Mouse (Mus musculus): ENCODE measurements around the gene Gnpnat1.

Gnpnat1 gene

GRCm38 (mm10) chr14:45389194-45389593 is 15.5 kb downstream of the Gnpnat1 start:
- DNase-seq = no peak

GRCm38 (mm10) chr14:45388345-45389181 is 16.1 kb downstream of the Gnpnat1 start:
- peak; percentile 98 to 99 for DNase-seq

GRCm38 (mm10) chr14:45387480-45387879 is 17.2 kb downstream of the Gnpnat1 start:
- DNase-seq = no peak

- DNase-seq = no peak
Measured at GRCm38 (mm10) chr14:45385596-45385995, 19.1 kb downstream of the Gnpnat1 start.

GRCm38 (mm10) chr14:45382912-45383311 is 21.8 kb downstream of the Gnpnat1 start:
- no peak for DNase-seq

- DNase-seq = no peak
Measured at GRCm38 (mm10) chr14:45380756-45381155, 24.0 kb downstream of the Gnpnat1 start.

GRCm38 (mm10) chr14:45378771-45379170 is 25.9 kb downstream of the Gnpnat1 start:
- no peak for DNase-seq

- DNase-seq = no peak
Measured at GRCm38 (mm10) chr14:45365196-45365587, 39.5 kb downstream of the Gnpnat1 start.

- peak; percentile 87 to 89 for DNase-seq
Measured at GRCm38 (mm10) chr14:45364211-45365195, 40.2 kb downstream of the Gnpnat1 start.

GRCm38 (mm10) chr14:45350931-45351859 is 53.5 kb downstream of the Gnpnat1 start, which contains the start of gene Styx:
Gene Styx, plus strand, starts transcription at chr14:45351093.
- peak; percentile 98 to 99 for DNase-seq

- DNase-seq = peak; percentile 96
Measured at GRCm38 (mm10) chr14:45329589-45330181, 75.0 kb downstream of the Gnpnat1 start, which contains the start of gene Psmc6. Gene Psmc6, plus strand, starts transcription at chr14:45329788.

- no peak for DNase-seq
Measured at GRCm38 (mm10) chr14:45329018-45329588, 75.6 kb downstream of the Gnpnat1 start.

GRCm38 (mm10) chr14:45328072-45328713 is 76.5 kb downstream of the Gnpnat1 start:
- DNase-seq = no peak

Data from cerebellum, postnatal 10 days (tissue).